Mouse (Mus musculus) neural tube, embryonic 12.5 days (tissue): ENCODE results near the gene Man1a. TPM values are rescaled to one million over a fixed set of nuclear protein-coding genes. Genes with fewer than 3 reads are reported as not detected.
A peak's percentile ranks its signal among the peaks of the same experiment; 100 is the strongest.

Source experiments
- ATAC-seq: fragments of 200-750 bp; cut with Nextera tagmentation; 2 replicates; pipeline ENCODE4 v1.8.0; 2017; ENCODE audit warnings: low read depth, mild to moderate bottlenecking, moderate TSS enrichment, moderate library complexity; ENCODE audit not compliant: low FRiP score
- H3K27ac ChIP-seq: fragments of 300-500 bp; sonication (generic); 2 replicates; pipeline ENCODE4 v1.5.1; 2016
- H3K27me3 ChIP-seq: fragments of 300-500 bp; sonication (generic); replicated peaks from 2 replicates; pipeline ENCODE4 v1.6.1; 2016; ENCODE audit warnings: mild to moderate bottlenecking
- H3K36me3 ChIP-seq: fragments of 300-500 bp; sonication (generic); 2 replicates; pipeline ENCODE4 v1.6.1; 2016; ENCODE audit warnings: mild to moderate bottlenecking
- H3K4me1 ChIP-seq: fragments of 300-500 bp; sonication (generic); 2 replicates; pipeline ENCODE4 v1.6.1; 2016
- H3K4me2 ChIP-seq: fragments of 300-500 bp; sonication (generic); replicated peaks from 2 replicates; pipeline ENCODE4 v1.6.1; 2016; ENCODE audit warnings: mild to moderate bottlenecking
- H3K4me3 ChIP-seq: fragments of 300-500 bp; sonication (generic); 2 replicates; pipeline ENCODE4 v1.5.1; 2016
- H3K9ac ChIP-seq: fragments of 300-500 bp; sonication (generic); 2 replicates; pipeline ENCODE4 v1.6.1; 2016; ENCODE audit warnings: mild to moderate bottlenecking
- H3K9me3 ChIP-seq: fragments of 300-500 bp; sonication (generic); 2 replicates; pipeline ENCODE4 v1.6.1; 2016; ENCODE audit warnings: mild to moderate bottlenecking
- WGBS: fragments of 180-500 bp; shearing (Covaris S2); methylation state at CpG from one replicate; pipeline ENCODE4 v1.1.7; 2016; 5-methylcytosine and 5-hydroxymethylcytosine counted together
- polyA plus RNA-seq: library from polyadenylated mRNA; unstranded; fragments of >200 nt; fragmentation: Nextera tagmentation; extraction: Ambion mirVana; gene quantifications from 2 replicates; pipeline ENCODE4 v1.2.1, GENCODE M21; 2016

The Man1a gene
- polyA plus RNA-seq, 1 experiment from 2014 or later = 4.5 TPM

GRCm38 (mm10) chr10:54074609-54075421, 1.6 kb downstream of the Man1a start:
- Histone ChIP-seq H3K36me3 (no peaks in the 10 kb centered on the region), H3K9ac (peak overlapping the region; percentile 65), H3K27me3 (no peaks in the 10 kb centered on the region), H3K4me1 (peaks cover 9% of the 10 kb centered on the region; the same call in 1 of the 2 replicates), H3K4me2 (peak overlapping the region; percentile 99), H3K27ac (no peak overlapping the region), H3K9me3 (no peaks in the 10 kb centered on the region), H3K4me3 (peak overlapping the region; percentile 76)
- WGBS = under 1% methylated on average over 73 of the region's 73 CpGs
- ATAC-seq = peak; percentile 78

- peaks cover 9% of the 10 kb centered on the region; the same call in 1 of the 2 replicates for H3K4me1 ChIP-seq
- H3K36me3 ChIP-seq = no peaks in the 10 kb centered on the region
- peak overlapping the region; percentile 99 for H3K4me2 ChIP-seq
- H3K27ac ChIP-seq = no peak overlapping the region
- WGBS = under 1% methylated on average over 14 of the region's 14 CpGs
- H3K27me3 ChIP-seq = no peaks in the 10 kb centered on the region
- H3K9ac ChIP-seq = peak overlapping the region; percentile 65
- H3K9me3 ChIP-seq = no peaks in the 10 kb centered on the region
- no peak for ATAC-seq
- peak overlapping the region; percentile 76 for H3K4me3 ChIP-seq
These were observed 2.2 kb downstream of the Man1a start for GRCm38 (mm10) chr10:54074247-54074608.

GRCm38 (mm10) chr10:54073641-54074203, 2.7 kb downstream of the Man1a start:
- H3K27ac ChIP-seq = no peak overlapping the region
- peak overlapping the region; percentile 76; the same call in 1 of the 2 replicates for H3K4me3 ChIP-seq
- peaks cover 9% of the 10 kb centered on the region; the same call in 1 of the 2 replicates for H3K4me1 ChIP-seq
- peak overlapping the region; percentile 65; the same call in 1 of the 2 replicates for H3K9ac ChIP-seq
- no peaks in the 10 kb centered on the region for H3K9me3 ChIP-seq
- H3K36me3 ChIP-seq = no peaks in the 10 kb centered on the region
- 71% methylated on average over 6 of the region's 6 CpGs for WGBS
- peak overlapping the region; percentile 99 for H3K4me2 ChIP-seq
- no peaks in the 10 kb centered on the region for H3K27me3 ChIP-seq
- ATAC-seq = no peak

GRCm38 (mm10) chr10:54072336-54072735, 4.1 kb downstream of the Man1a start:
- WGBS = 86% methylated on average over 2 of the region's 2 CpGs
- H3K36me3 ChIP-seq = no peaks in the 10 kb centered on the region
- no peak overlapping the region for H3K27ac ChIP-seq
- H3K4me1 ChIP-seq = peaks cover 9% of the 10 kb centered on the region; the same call in 1 of the 2 replicates
- H3K4me3 ChIP-seq = no peak overlapping the region
- no peak overlapping the region for H3K9ac ChIP-seq
- no peak for ATAC-seq
- no peaks in the 10 kb centered on the region for H3K9me3 ChIP-seq
- 0 out of 2 replicates have a peak overlapping the region, but pooled peaks have one; percentile 99 for H3K4me2 ChIP-seq
- H3K27me3 ChIP-seq = no peaks in the 10 kb centered on the region

GRCm38 (mm10) chr10:54070496-54070895, 5.9 kb downstream of the Man1a start:
- no peaks in the 10 kb centered on the region for H3K9me3 ChIP-seq
- H3K36me3 ChIP-seq = no peaks in the 10 kb centered on the region
- H3K9ac ChIP-seq = no peak overlapping the region
- H3K27ac ChIP-seq = no peak overlapping the region
- H3K4me1 ChIP-seq = peaks cover 9% of the 10 kb centered on the region; the same call in 1 of the 2 replicates
- no peak overlapping the region for H3K4me2 ChIP-seq
- ATAC-seq = no peak
- 86% methylated on average over 5 of the region's 5 CpGs for WGBS
- no peak overlapping the region for H3K4me3 ChIP-seq
- H3K27me3 ChIP-seq = no peaks in the 10 kb centered on the region

- Histone ChIP-seq H3K4me3 (no peak overlapping the region), H3K36me3 (no peaks in the 10 kb centered on the region), H3K9me3 (no peaks in the 10 kb centered on the region), H3K4me2 (no peak overlapping the region), H3K27me3 (no peaks in the 10 kb centered on the region), H3K27ac (no peak overlapping the region), H3K4me1 (peaks cover 8% of the 10 kb centered on the region; the same call in 1 of the 2 replicates), H3K9ac (no peak overlapping the region)
- WGBS = 94% methylated on average over 5 of the region's 5 CpGs
- no peak for ATAC-seq
These were observed 7.0 kb downstream of the Man1a start for GRCm38 (mm10) chr10:54069412-54069811.

- Histone ChIP-seq H3K27me3 (no peaks in the 10 kb centered on the region), H3K4me1 (no peaks in the 10 kb centered on the region), H3K9me3 (no peaks in the 10 kb centered on the region), H3K36me3 (no peaks in the 10 kb centered on the region), H3K4me3 (no peak overlapping the region), H3K9ac (no peak overlapping the region), H3K4me2 (no peak overlapping the region), H3K27ac (no peak overlapping the region)
- ATAC-seq = no peak
These were observed 9.7 kb downstream of the Man1a start for GRCm38 (mm10) chr10:54066683-54067082.

- H3K36me3 ChIP-seq = no peaks in the 10 kb centered on the region
- no peak for ATAC-seq
- H3K27me3 ChIP-seq = no peaks in the 10 kb centered on the region
- no peak overlapping the region for H3K4me2 ChIP-seq
- WGBS = 66% methylated on average over 8 of the region's 8 CpGs
- no peak overlapping the region for H3K9ac ChIP-seq
- no peak overlapping the region for H3K27ac ChIP-seq
- no peak overlapping the region for H3K4me3 ChIP-seq
- H3K4me1 ChIP-seq = no peaks in the 10 kb centered on the region
- no peaks in the 10 kb centered on the region for H3K9me3 ChIP-seq
These were observed 12.7 kb downstream of the Man1a start for GRCm38 (mm10) chr10:54063551-54064260.

- Histone ChIP-seq H3K36me3 (no peaks in the 10 kb centered on the region), H3K27ac (no peak overlapping the region), H3K4me1 (no peaks in the 10 kb centered on the region), H3K9me3 (no peaks in the 10 kb centered on the region), H3K9ac (no peak overlapping the region), H3K4me3 (no peak overlapping the region), H3K4me2 (no peak overlapping the region), H3K27me3 (no peaks in the 10 kb centered on the region)
- 89% methylated on average over 11 of the region's 11 CpGs for WGBS
- no peak for ATAC-seq
These were observed 13.6 kb downstream of the Man1a start for GRCm38 (mm10) chr10:54062835-54063234.

GRCm38 (mm10) chr10:54061159-54061558, 15.2 kb downstream of the Man1a start:
- Histone ChIP-seq H3K27me3 (no peaks in the 10 kb centered on the region), H3K9ac (no peak overlapping the region), H3K4me1 (no peaks in the 10 kb centered on the region), H3K4me3 (no peak overlapping the region), H3K4me2 (no peak overlapping the region), H3K9me3 (no peaks in the 10 kb centered on the region), H3K27ac (no peak overlapping the region), H3K36me3 (no peaks in the 10 kb centered on the region)
- 0 out of 2 replicates have a peak, but pooled peaks have one; percentile 19 for ATAC-seq
- 96% methylated on average over 4 of the region's 4 CpGs for WGBS

- no peak overlapping the region for H3K4me2 ChIP-seq
- H3K4me3 ChIP-seq = no peak overlapping the region
- no peak for ATAC-seq
- WGBS = 83% methylated on average over 7 of the region's 7 CpGs
- H3K9me3 ChIP-seq = no peaks in the 10 kb centered on the region
- H3K9ac ChIP-seq = no peak overlapping the region
- H3K36me3 ChIP-seq = no peaks in the 10 kb centered on the region
- H3K4me1 ChIP-seq = no peaks in the 10 kb centered on the region
- H3K27ac ChIP-seq = no peak overlapping the region
- no peaks in the 10 kb centered on the region for H3K27me3 ChIP-seq
These were observed 15.8 kb downstream of the Man1a start for GRCm38 (mm10) chr10:54060587-54060986.

GRCm38 (mm10) chr10:54059679-54060249, 16.6 kb downstream of the Man1a start:
- H3K36me3 ChIP-seq = no peaks in the 10 kb centered on the region
- no peaks in the 10 kb centered on the region for H3K9me3 ChIP-seq
- no peak for ATAC-seq
- no peak overlapping the region for H3K27ac ChIP-seq
- WGBS = 73% methylated on average over 6 of the region's 6 CpGs
- no peaks in the 10 kb centered on the region for H3K27me3 ChIP-seq
- no peak overlapping the region for H3K4me3 ChIP-seq
- H3K4me1 ChIP-seq = no peaks in the 10 kb centered on the region
- H3K9ac ChIP-seq = no peak overlapping the region
- no peak overlapping the region for H3K4me2 ChIP-seq
